Mouse (Mus musculus) liver, adult (tissue): Measurements from ENCODE around the gene Prickle4.

Experiments used
- GATA4 ChIP-seq: IDR thresholded peaks from 2 replicates; pipeline ENCODE4 v1.6.1; 2014; ENCODE audit warnings: mild to moderate bottlenecking, low read length; ENCODE audit not compliant: insufficient replicate concordance

The Prickle4 gene

GRCm38 (mm10) chr17:47694503-47695336 lies at the start of gene Prickle4:
TSS of gene Prickle4 (minus strand) at chr17:47694736.
- no peak; the same call in 1 of the 2 replicates for TF ChIP-seq GATA4

- TF ChIP-seq GATA4 = no peak
These were observed 49.5 kb upstream of the Prickle4 start for GRCm38 (mm10) chr17:47744086-47744485.

GRCm38 (mm10) chr17:47742991-47743734 lies 48.6 kb upstream of the Prickle4 start:
- TF ChIP-seq GATA4 = peak; percentile 69; the same call in 1 of the 2 replicates

GRCm38 (mm10) chr17:47740186-47740585 lies 45.6 kb upstream of the Prickle4 start:
- TF ChIP-seq GATA4 = no peak

- TF ChIP-seq GATA4 = no peak
These were observed 44.6 kb upstream of the Prickle4 start for GRCm38 (mm10) chr17:47738879-47739798.

GRCm38 (mm10) chr17:47738066-47738878 lies 43.7 kb upstream of the Prickle4 start:
- TF ChIP-seq GATA4 = no peak

- TF ChIP-seq GATA4 = no peak
These were observed 42.9 kb upstream of the Prickle4 start for GRCm38 (mm10) chr17:47737271-47738065.

GRCm38 (mm10) chr17:47736856-47737255 lies 42.3 kb upstream of the Prickle4 start, which contains the start of gene Tfeb:
TSS of gene Tfeb (plus strand) at chr17:47737030.
- TF ChIP-seq GATA4 = no peak; the same call in 1 of the 2 replicates

GRCm38 (mm10) chr17:47735553-47736100 lies 41.1 kb upstream of the Prickle4 start:
- TF ChIP-seq GATA4 = no peak

GRCm38 (mm10) chr17:47730633-47731575 lies 36.4 kb upstream of the Prickle4 start:
- TF ChIP-seq GATA4 = no peak

- TF ChIP-seq GATA4 = no peak
These were observed 32.0 kb upstream of the Prickle4 start, which contains the start of gene Pgc for GRCm38 (mm10) chr17:47726566-47726965. TSS of gene Pgc (plus strand) at chr17:47726842.

GRCm38 (mm10) chr17:47721183-47721582 lies 26.6 kb upstream of the Prickle4 start:
- peak; percentile 76; the same call in 1 of the 2 replicates for TF ChIP-seq GATA4
